Mouse (Mus musculus): ENCODE data around the gene Cd19. TPM values are rescaled to one million over a fixed set of nuclear protein-coding genes. Genes with fewer than 3 reads are reported as not detected.

Cd19 gene
- polyA plus RNA-seq, 1 experiment from 2014 or later, result 0.12 TPM

DNA sequence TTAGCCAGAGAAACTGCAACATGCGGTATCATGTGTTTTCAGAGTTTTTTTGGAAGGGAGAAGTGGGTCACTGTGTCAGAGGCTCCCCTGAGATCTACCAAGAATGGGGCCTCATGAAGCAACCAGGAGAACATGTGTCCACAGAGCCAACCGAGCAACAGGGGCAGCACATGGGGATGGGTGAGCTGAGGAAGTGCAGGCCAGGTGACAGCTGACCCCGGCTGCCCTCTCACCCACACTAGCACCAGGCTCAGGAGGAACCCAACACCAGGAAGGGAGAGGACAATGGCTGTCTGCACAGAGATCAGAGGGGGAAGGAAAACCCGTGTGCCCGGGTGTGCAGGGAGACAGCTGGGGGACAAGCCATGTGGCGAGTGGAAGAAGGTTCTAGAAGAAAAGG lies 40.2 kb downstream of the Cd19 start:
- 74% methylated on average over 6 of the region's 6 CpGs for WGBS
- Histone ChIP-seq H3K4me1 (peaks cover 21% of the 10 kb centered on the region), H3K36me3 (peaks cover 51% of the 10 kb centered on the region), H3K4me2 (no peak overlapping the region), H3K9me3 (replicated peaks) (no peaks in the 10 kb centered on the region), H3K4me3 (replicated peaks) (no peak overlapping the region), H3K9ac (no peak overlapping the region), H3K27me3 (no peaks in the 10 kb centered on the region), H3K27ac (no peak overlapping the region)
- no peak for ATAC-seq (replicated peaks; ENCODE audit: low FRiP score)

GRCm38 (mm10) chr7:126373007-126373406 lies 41.7 kb downstream of the Cd19 start:
- Histone ChIP-seq H3K9ac (no peak overlapping the region), H3K36me3 (peaks cover 52% of the 10 kb centered on the region), H3K4me2 (no peak overlapping the region), H3K27me3 (no peaks in the 10 kb centered on the region), H3K9me3 (replicated peaks) (no peaks in the 10 kb centered on the region), H3K4me3 (replicated peaks) (no peak overlapping the region), H3K4me1 (peaks cover 19% of the 10 kb centered on the region), H3K27ac (no peak overlapping the region)
- ATAC-seq (replicated peaks; ENCODE audit: low FRiP score), result no peak
- WGBS, result 83% methylated on average over 9 of the region's 9 CpGs

GRCm38 (mm10) chr7:126369393-126369792 lies 45.3 kb downstream of the Cd19 start, which contains the start of gene Lat:
TSS of gene Lat (minus strand) at chr7:126369570.
- H3K27ac ChIP-seq, result no peak within 1 kb of the TSS
- no peak within 1 kb of the TSS for H3K4me3 ChIP-seq (replicated peaks)
- no peak for ATAC-seq (replicated peaks; ENCODE audit: low FRiP score)
- H3K9me3 ChIP-seq (replicated peaks), result no peaks in the 10 kb centered on the region
- H3K36me3 ChIP-seq, result peaks cover 57% of the 10 kb centered on the region
- peak within 1 kb of the TSS; percentile 17; the same call in 1 of the 2 replicates for H3K4me2 ChIP-seq
- H3K27me3 ChIP-seq, result no peaks in the 10 kb centered on the region
- H3K9ac ChIP-seq, result no peak within 1 kb of the TSS
- WGBS, result 65% methylated on average over 12 of the region's 13 CpGs
- peaks cover 2% of the 10 kb centered on the region; the same call in 1 of the 2 replicates for H3K4me1 ChIP-seq

DNA sequence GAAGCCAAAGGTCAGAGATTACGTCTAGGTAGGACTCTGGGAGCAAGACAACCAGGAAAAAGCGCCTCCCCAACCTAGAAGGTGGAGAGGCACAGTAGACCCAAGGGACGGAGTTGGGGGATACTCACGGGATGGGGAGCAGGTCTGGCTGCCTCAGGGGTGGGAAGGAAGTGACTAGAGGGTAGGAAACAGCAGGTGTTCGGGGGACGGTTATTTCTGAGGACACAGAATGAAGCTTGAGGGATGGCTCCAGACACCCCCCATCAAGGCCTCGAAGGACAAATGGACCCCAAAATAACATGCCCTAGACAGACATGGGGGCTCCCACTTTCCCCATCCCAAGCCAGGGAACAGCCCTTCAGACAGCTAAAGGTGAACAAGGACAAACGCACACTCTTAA lies 46.3 kb downstream of the Cd19 start:
- Histone ChIP-seq H3K27me3 (no peaks in the 10 kb centered on the region), H3K9me3 (replicated peaks) (no peaks in the 10 kb centered on the region), H3K4me3 (replicated peaks) (no peak overlapping the region), H3K27ac (no peak overlapping the region), H3K9ac (no peak overlapping the region), H3K4me1 (peaks cover 2% of the 10 kb centered on the region; the same call in 1 of the 2 replicates), H3K4me2 (no peak overlapping the region), H3K36me3 (peaks cover 52% of the 10 kb centered on the region)
- WGBS, result 86% methylated on average over 8 of the region's 8 CpGs
- ATAC-seq (replicated peaks; ENCODE audit: low FRiP score), result no peak

GRCm38 (mm10) chr7:126367636-126368035 lies 47.1 kb downstream of the Cd19 start:
- Histone ChIP-seq H3K36me3 (peaks cover 45% of the 10 kb centered on the region), H3K4me3 (replicated peaks) (no peak overlapping the region), H3K4me1 (peaks cover 2% of the 10 kb centered on the region; the same call in 1 of the 2 replicates), H3K9ac (no peak overlapping the region), H3K27ac (no peak overlapping the region), H3K27me3 (no peaks in the 10 kb centered on the region), H3K9me3 (replicated peaks) (no peaks in the 10 kb centered on the region), H3K4me2 (no peak overlapping the region)
- 82% methylated on average over 10 of the region's 10 CpGs for WGBS
- no peak for ATAC-seq (replicated peaks; ENCODE audit: low FRiP score)

- H3K27me3 ChIP-seq, result no peaks in the 10 kb centered on the region
- no peaks in the 10 kb centered on the region for H3K9me3 ChIP-seq (replicated peaks)
- no peak overlapping the region for H3K4me2 ChIP-seq
- no peak overlapping the region for H3K9ac ChIP-seq
- ATAC-seq (replicated peaks; ENCODE audit: low FRiP score), result no peak
- 86% methylated on average over 6 of the region's 6 CpGs for WGBS
- H3K27ac ChIP-seq, result no peak overlapping the region
- H3K4me1 ChIP-seq, result no peaks in the 10 kb centered on the region
- peaks cover 13% of the 10 kb centered on the region for H3K36me3 ChIP-seq
- no peak overlapping the region for H3K4me3 ChIP-seq (replicated peaks)
Measured at GRCm38 (mm10) chr7:126363038-126363437, 51.7 kb downstream of the Cd19 start.

GRCm38 (mm10) chr7:126359049-126359448 lies 55.6 kb downstream of the Cd19 start:
- H3K27ac ChIP-seq, result no peak overlapping the region
- 72% methylated on average over 13 of the region's 13 CpGs for WGBS
- peaks cover 8% of the 10 kb centered on the region; the same call in 1 of the 2 replicates for H3K4me1 ChIP-seq
- no peak overlapping the region for H3K4me2 ChIP-seq
- H3K36me3 ChIP-seq, result peaks cover under 1% of the 10 kb centered on the region; the same call in 1 of the 2 replicates
- ATAC-seq (replicated peaks; ENCODE audit: low FRiP score), result no peak
- H3K4me3 ChIP-seq (replicated peaks), result no peak overlapping the region
- H3K9ac ChIP-seq, result no peak overlapping the region
- no peaks in the 10 kb centered on the region for H3K9me3 ChIP-seq (replicated peaks)
- H3K27me3 ChIP-seq, result no peaks in the 10 kb centered on the region

Small RNA genes within 50 kb of the gene (microRNA-seq; reads per million reads assigned to microRNA genes)
- not detected for gene Mir7058

Other genes with a start within 250 kb of the Cd19 start
- 48.5 and 54.7 TPM in 2 replicates for gene Xpo6, start 214.4 kb downstream of the Cd19 start, polyA plus RNA-seq (2015; fragmentation: Nextera tagmentation; extraction: Ambion mirVana)
- gene Sbk1, start 142.3 kb downstream of the Cd19 start, polyA plus RNA-seq (2015; fragmentation: Nextera tagmentation; extraction: Ambion mirVana), result 31.5 and 33.1 TPM in 2 replicates
- 2.3 and 3.0 TPM in 2 replicates for gene Lat, start 45.3 kb downstream of the Cd19 start, polyA plus RNA-seq (2015; fragmentation: Nextera tagmentation; extraction: Ambion mirVana)
- gene Spns1, start 37.4 kb downstream of the Cd19 start, polyA plus RNA-seq (2015; fragmentation: Nextera tagmentation; extraction: Ambion mirVana), result 58.9 and 70.8 TPM in 2 replicates
- gene Nfatc2ip, start 18.2 kb downstream of the Cd19 start, polyA plus RNA-seq (2015; fragmentation: Nextera tagmentation; extraction: Ambion mirVana), result 2.8 and 2.9 TPM in 2 replicates
- 34.5 and 35.7 TPM in 2 replicates for gene Rabep2, start 13.9 kb upstream of the Cd19 start, polyA plus RNA-seq (2015; fragmentation: Nextera tagmentation; extraction: Ambion mirVana)
- gene Atp2a1, start 48.2 kb upstream of the Cd19 start, polyA plus RNA-seq (2015; fragmentation: Nextera tagmentation; extraction: Ambion mirVana), result 13.4 and 25.1 TPM in 2 replicates
- gene Sh2b1, start 60.5 kb upstream of the Cd19 start, polyA plus RNA-seq (2015; fragmentation: Nextera tagmentation; extraction: Ambion mirVana), result 52.7 and 56.0 TPM in 2 replicates
- 154 and 156 TPM in 2 replicates for gene Tufm, start 72.5 kb upstream of the Cd19 start, polyA plus RNA-seq (2015; fragmentation: Nextera tagmentation; extraction: Ambion mirVana)
- gene Atxn2l, start 88.5 kb upstream of the Cd19 start, polyA plus RNA-seq (2015; fragmentation: Nextera tagmentation; extraction: Ambion mirVana), result 49.3 and 51.7 TPM in 2 replicates
- gene Eif3c, start 151.5 kb upstream of the Cd19 start, polyA plus RNA-seq (2015; fragmentation: Nextera tagmentation; extraction: Ambion mirVana), result 231 and 236 TPM in 2 replicates
- gene Apobr, start 170.1 kb upstream of the Cd19 start, polyA plus RNA-seq (2015; fragmentation: Nextera tagmentation; extraction: Ambion mirVana), result 0.72 and 0.82 TPM in 2 replicates
- gene Cln3, start 170.9 kb upstream of the Cd19 start, polyA plus RNA-seq (2015; fragmentation: Nextera tagmentation; extraction: Ambion mirVana), result 36.0 and 38.8 TPM in 2 replicates
- gene Il27, start 180.1 kb upstream of the Cd19 start, polyA plus RNA-seq (2015; fragmentation: Nextera tagmentation; extraction: Ambion mirVana), result not detected in 2 replicates
- gene Nupr1, start 216.0 kb upstream of the Cd19 start, polyA plus RNA-seq (2015; fragmentation: Nextera tagmentation; extraction: Ambion mirVana), result 9.7 and 13.6 TPM in 2 replicates
- 48.2 and 55.0 TPM in 2 replicates for gene Sgf29, start 234.4 kb upstream of the Cd19 start, polyA plus RNA-seq (2015; fragmentation: Nextera tagmentation; extraction: Ambion mirVana)